Mouse (Mus musculus) gastrocnemius, adult 8-10 months (tissue): ENCODE data around the gene Tmc7. TPM values are rescaled to one million over a fixed set of nuclear protein-coding genes. Genes with fewer than 3 reads are reported as not detected.

Source experiments
- DNase-seq, 2 experiments: peaks; one replicate each; pipeline ENCODE4 v3.0.0; 2022; ENCODE audit warnings: low spot score in 2 of 2
- total RNA-seq, 4 experiments: library from RNA; stranded (reverse); gene quantifications; 2 replicates each; pipeline ENCODE4 v1.2.4; 2022

Gene Tmc7
- total RNA-seq: 10 to 100 TPM in 1 of 4 experiments, 1 to 10 TPM in 3; 6.4 to 12.9 (median 8.6) TPM

DNA sequence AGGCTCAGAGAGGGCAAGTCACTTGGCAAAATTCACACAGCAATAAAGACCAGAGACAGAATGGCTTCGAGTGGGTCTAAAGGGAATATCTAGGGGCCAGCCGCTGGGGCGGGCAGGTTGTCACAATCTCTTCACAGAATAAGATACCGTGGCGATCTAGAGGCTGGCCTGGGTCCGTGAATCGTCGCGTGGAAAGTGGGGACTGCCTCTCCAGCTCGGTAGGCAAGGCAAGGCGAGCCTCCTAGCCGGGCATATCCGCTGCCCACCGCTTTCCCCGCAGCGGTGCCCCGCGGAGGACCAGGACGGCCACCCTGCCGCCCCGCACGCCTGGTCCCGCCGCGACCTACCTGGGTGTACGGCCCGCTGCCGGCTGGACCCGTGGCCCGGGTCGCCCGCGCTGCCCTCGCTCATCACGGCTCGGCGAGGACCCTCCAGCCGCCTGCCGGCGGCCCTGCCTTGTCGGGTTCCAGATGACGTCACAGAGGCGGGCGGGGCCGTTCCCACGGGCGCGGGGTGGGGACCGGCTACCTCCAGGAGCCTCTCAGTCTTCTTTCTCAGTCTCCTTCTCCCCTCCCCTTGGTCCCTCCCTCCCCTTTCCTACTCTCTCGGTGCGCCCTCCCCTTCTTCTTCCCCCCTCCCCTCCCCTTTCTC lies at the start of gene Tmc7:
Gene Tmc7 (minus strand): TSS at position 480 of the 651 bp plus-strand sequence.
- peak; percentile 35 to 50 for DNase-seq

GRCm38 (mm10) chr7:118633951-118634350 lies 49.4 kb upstream of the Tmc7 start:
- DNase-seq: no peak

- DNase-seq: no peak
Observed at GRCm38 (mm10) chr7:118633094-118633493, 48.6 kb upstream of the Tmc7 start.

GRCm38 (mm10) chr7:118627550-118628298 lies 43.2 kb upstream of the Tmc7 start:
- DNase-seq: no peak

- DNase-seq: no peak
Observed at GRCm38 (mm10) chr7:118621094-118621493, 36.6 kb upstream of the Tmc7 start.

DNA sequence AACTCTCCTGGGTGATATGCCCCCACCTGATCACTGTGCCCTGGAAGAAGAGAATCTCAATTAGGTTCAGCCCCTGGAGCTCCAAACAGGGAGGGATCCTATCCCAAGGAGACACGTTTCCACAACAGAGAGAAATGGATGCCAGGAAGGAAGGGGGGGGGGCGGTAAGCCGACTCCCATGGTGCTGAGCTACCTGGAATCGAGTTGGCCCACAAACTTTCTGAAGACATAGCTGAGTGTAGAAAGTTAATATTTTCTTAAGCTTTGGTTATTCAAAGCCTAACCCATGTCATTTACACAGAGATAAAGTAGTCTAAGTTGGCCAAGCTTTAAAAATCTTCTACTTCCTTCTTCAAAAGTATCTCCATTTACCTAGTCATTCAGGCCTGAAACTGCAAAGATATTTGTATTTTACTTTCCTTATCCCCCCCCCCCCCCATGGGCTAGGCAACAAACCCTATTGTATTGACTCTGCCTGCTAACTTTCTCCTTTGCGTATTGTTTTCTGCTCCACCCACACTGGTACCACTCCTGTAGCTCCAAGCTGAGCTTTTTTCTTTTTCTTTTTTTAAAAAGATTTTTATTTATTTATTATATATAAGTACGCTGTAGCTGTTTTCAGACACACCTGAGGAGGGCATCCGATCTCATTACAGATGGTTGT lies 35.8 kb upstream of the Tmc7 start:
- no peak for DNase-seq

- peak; percentile 24 to 41 for DNase-seq
Observed at GRCm38 (mm10) chr7:118618104-118618503, 33.6 kb upstream of the Tmc7 start.

DNA sequence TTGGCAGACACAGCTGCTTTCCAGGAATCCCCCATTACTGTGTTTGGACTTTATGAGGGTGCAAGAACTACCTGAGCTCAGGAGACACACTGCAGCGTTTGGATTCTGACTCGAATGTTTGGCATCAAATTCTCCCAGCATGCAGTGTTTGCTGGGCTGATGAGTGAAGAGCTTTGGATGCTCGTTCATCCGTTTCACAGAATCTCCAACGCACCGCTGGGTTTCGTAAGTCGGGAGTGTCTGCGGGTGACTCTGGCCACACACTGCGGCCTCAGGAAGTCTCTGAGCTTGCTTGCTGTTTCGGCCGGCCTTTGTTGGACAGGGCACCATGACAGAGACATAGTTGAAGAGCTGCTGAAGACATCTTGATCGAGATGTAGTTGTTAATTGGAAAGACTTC lies 29.5 kb upstream of the Tmc7 start:
- no peak for DNase-seq

GRCm38 (mm10) chr7:118611933-118612332 lies 27.4 kb upstream of the Tmc7 start:
- DNase-seq: no peak

- no peak for DNase-seq
Observed at GRCm38 (mm10) chr7:118611185-118611749, 26.7 kb upstream of the Tmc7 start.

DNA sequence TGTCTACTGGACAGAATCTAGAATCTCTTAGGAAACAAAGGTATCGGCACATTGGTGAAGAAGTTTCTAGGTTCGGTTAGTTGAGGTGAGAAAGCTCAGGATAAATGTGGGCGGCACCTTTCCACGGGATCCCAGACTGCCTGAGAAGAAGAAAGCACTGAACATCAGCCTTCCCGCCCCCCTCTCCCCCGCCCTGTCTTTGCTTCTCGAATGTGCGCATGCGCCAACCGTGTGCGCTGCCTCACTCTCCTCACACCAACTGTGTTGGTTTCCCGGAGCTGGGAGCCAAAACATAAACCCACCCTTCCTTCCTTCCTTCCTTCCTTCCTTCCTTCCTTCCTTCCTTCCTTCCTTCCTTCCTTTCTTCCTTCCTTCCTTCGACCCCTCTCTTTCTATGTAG lies 26.2 kb upstream of the Tmc7 start:
- DNase-seq: no peak

DNA sequence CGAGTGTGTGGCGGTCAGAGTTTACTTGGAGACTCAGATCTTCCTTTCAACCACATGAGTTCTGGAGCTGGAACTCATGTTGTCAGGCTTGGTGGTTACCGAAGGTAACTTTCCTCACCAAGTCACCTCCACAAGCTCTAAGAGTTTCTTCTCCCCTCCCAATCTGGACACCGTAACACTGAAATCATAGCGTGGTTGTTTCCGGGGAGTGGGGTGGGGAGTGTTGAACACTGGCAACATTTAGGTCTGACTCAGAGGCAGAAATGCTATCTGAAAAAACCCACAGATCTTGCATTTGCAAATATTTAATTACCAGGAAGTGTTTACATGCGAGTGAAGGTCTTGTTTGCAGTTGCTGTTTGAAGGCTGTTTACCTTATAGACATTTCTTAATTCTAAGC lies 25.3 kb upstream of the Tmc7 start:
- DNase-seq: no peak

DNA sequence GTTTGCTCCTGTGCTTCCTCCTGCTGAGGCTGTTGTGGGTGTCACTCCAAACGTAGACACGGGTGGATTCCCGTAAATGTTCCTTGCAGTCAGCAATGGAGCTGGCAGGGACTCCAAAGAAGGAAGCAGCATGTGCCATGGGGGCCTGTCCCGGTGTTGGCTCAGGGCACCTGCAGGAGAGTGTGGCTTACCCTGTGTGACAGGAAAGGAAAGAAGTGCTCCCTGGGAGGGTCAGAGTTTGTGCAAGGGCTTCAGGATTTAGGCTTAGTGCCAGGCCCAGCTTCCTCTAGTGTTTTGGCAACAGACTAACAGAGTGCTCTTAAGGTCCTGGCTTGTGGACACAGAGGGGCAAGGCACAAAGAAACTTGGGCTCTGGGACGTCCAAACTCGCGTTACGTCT lies 20.3 kb upstream of the Tmc7 start:
- DNase-seq: no peak

- DNase-seq: no peak
Observed at GRCm38 (mm10) chr7:118599954-118600631, 15.6 kb upstream of the Tmc7 start.

DNA sequence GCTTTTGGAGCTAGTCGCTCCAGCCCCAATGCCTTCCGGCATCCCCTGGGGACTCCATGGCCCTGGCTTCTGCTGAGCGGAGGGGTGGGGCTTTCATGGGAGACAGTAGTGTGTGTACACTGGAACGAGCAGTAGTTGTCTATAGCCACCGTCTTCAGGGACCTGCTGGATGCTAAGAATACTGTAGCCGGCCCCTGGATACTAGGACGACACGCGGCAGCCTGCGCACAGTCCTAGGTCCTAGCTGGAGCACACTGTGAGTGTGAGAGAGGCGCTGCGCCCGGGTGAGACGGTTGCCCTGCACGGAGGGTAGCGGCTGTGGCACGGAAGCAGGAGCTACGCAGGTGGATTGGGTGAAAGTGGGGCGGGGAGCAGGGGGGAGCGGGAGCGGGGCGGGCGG lies 12.7 kb upstream of the Tmc7 start, which contains the start of gene Tmc5:
Gene Tmc5 (plus strand): TSS at position 97 of the 400 bp plus-strand sequence.
- DNase-seq: no peak

DNA sequence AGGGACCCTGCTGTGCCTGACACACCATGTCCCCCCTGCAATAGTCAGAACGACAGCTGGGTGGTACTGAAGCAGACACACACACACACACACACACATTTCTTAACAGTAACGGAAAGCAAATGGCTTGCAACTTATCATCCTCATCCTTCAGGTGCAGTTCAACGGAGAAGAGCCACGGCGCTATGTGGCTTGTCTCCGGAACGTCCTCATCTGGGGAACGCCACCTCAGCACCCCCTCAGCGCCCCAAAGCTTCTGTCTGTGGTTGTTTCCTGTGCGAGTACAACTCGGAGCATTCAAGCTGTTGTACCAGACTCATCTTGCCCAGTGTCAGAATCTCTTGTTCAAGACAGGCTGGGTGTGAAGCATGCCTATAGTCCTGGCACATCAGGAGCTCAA lies 11.7 kb upstream of the Tmc7 start:
- no peak for DNase-seq

DNA sequence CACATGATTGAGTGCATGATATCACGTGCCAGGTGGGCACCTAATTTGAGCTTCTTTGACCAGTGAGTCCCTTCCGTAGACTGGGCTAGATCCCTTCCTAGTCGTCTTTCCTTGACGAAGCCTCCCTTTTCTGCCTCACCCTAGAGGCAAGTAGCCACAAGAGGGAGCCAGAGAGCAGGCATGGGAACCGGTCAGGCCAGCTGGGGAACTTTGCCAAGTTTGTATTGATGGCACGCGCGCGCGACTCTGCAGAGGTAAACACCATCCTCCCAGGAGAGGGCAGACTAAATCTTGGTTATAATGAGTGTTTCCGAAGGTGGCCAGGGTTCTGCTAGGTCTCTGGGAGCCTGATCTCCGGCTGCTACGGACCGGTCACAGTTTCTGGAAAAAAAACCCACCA lies 10.7 kb upstream of the Tmc7 start:
- DNase-seq: peak; percentile 85 to 87

- DNase-seq: no peak
Observed at GRCm38 (mm10) chr7:118594611-118595010, 10.1 kb upstream of the Tmc7 start.

DNA sequence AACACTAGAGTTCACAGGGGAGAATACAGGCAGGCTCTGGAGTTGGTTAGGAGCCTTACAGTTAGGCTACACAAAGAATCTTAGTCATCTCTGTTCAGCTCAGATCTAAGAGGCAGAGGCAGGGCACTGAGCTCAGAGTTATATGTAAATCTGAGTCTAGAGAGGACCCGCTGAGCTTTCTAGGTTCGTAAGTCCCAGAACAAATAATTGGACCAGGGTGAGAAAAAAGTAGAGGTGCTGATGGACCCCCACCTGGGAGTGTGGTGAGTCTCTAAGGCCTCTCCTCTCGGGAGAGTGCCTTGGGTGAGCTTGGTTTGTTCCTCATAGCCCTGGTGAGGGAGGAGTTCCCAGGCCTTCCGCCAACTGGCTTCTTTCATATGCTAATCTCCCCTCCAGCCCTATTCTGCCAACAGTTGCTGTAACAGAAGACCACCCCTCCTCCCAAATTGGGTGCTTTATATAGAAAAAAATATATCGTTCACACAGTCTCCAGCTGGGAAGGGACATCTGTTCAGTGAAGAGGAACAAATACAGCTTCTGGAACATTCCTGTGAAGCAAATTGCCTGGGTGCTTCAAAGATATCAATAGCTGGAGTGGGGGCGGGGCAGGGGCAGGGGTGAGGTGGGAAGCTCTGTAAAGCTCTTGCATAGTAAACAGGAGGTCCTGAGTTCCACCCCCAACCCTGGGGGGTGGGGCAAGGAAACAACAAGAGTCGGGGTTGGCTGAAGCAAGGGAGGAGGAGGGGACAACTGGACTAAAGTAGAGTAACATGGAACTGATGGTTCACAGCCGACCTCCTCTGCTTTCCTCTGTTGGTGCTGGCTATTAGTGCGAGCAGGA lies 9.3 kb upstream of the Tmc7 start:
- DNase-seq: no peak

DNA sequence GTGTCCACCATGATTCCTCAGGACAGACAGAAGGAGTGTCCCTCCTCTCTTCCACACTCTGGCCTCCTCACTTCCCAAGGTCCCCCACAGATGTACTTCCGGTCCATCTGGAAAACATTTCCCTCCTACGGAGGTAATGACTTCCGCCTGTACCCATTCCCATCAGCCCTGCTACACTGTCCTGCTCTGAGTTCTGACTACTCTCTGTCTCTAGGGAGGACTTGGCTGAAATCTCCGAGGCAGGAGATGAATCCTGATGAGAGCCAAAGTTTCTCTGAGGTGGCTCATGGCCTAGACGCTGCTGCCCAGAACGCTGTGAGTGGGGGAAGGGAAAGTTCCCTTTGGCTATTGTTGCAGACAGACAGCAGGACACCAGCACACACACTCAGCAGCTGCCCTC lies 7.6 kb upstream of the Tmc7 start:
- DNase-seq: peak in 1 of 2 experiments; percentile 13
